Mouse (Mus musculus) hindbrain, postnatal 0 days (tissue): ENCODE data around the gene Izumo2. TPM values are rescaled to one million over a fixed set of nuclear protein-coding genes. Genes with fewer than 3 reads are reported as not detected.

Experiments used
- ATAC-seq: fragments of 200-750 bp; cut with Nextera tagmentation; 2 replicates; pipeline ENCODE4 v1.8.0; 2017; ENCODE audit warnings: mild to moderate bottlenecking, moderate TSS enrichment, moderate library complexity
- DNase-seq: peaks from one replicate; pipeline ENCODE4 v3.0.0-alpha.2; 2015; ENCODE audit warnings: low spot score
- H3K27ac ChIP-seq: fragments of 300-500 bp; sonication (generic); 2 replicates; pipeline ENCODE4 v1.5.1; 2014; ENCODE audit warnings: mild to moderate bottlenecking
- H3K27me3 ChIP-seq: fragments of 300-500 bp; sonication (generic); 2 replicates; pipeline ENCODE4 v1.6.1; 2014; ENCODE audit warnings: low read length, mixed read lengths; ENCODE audit not compliant: insufficient read depth
- H3K36me3 ChIP-seq: fragments of 300-500 bp; sonication (generic); 2 replicates; pipeline ENCODE4 v1.6.1; 2014; ENCODE audit warnings: low read length, mixed read lengths; ENCODE audit not compliant: insufficient read depth
- H3K4me1 ChIP-seq: fragments of 300-500 bp; sonication (generic); 2 replicates; pipeline ENCODE4 v1.6.1; 2014; ENCODE audit warnings: antibody characterized with exemption, low read length, mixed read lengths; ENCODE audit not compliant: insufficient read depth
- H3K4me2 ChIP-seq: fragments of 300-500 bp; sonication (generic); 2 replicates; pipeline ENCODE4 v1.6.1; 2014; ENCODE audit warnings: low read depth, mild to moderate bottlenecking, low read length, moderate library complexity, mixed read lengths
- H3K4me3 ChIP-seq: fragments of 300-500 bp; sonication (generic); 2 replicates; pipeline ENCODE4 v1.5.1; 2014; ENCODE audit warnings: low read length
- H3K9ac ChIP-seq: fragments of 300-500 bp; sonication (generic); replicated peaks from 2 replicates; pipeline ENCODE4 v1.6.1; 2014; ENCODE audit warnings: mild to moderate bottlenecking, low read length, moderate library complexity, mixed read lengths
- H3K9me3 ChIP-seq: fragments of 300-500 bp; sonication (generic); 2 replicates; pipeline ENCODE4 v1.6.1; 2016; ENCODE audit warnings: low read length, mixed read lengths
- CTCF ChIP-seq: IDR thresholded peaks from 2 replicates; pipeline ENCODE4 v1.5.1; 2016; ENCODE audit warnings: antibody characterized with exemption, control low read depth, low read depth
- WGBS: fragments of 180-500 bp; shearing (Covaris S2); extraction: QIAGEN DNeasy Blood & Tissue Kit; methylation state at CpG from one replicate; pipeline ENCODE4 v1.1.7; 2014; 5-methylcytosine and 5-hydroxymethylcytosine counted together
- polyA plus RNA-seq: library from polyadenylated mRNA; unstranded; fragments of >200 nt; fragmentation: Nextera tagmentation; extraction: Ambion mirVana; gene quantifications from 2 replicates; pipeline ENCODE4 v1.2.1, GENCODE M21; 2015
- total RNA-seq: library from RNA; depleted of rRNA; stranded (reverse); fragments of >200 nt; gene quantifications from 2 replicates; pipeline ENCODE4 v1.2.3, GENCODE M21; 2014

The Izumo2 gene
- total and polyA plus RNA-seq, 2 experiments from 2014 or later, result not detected

DNA sequence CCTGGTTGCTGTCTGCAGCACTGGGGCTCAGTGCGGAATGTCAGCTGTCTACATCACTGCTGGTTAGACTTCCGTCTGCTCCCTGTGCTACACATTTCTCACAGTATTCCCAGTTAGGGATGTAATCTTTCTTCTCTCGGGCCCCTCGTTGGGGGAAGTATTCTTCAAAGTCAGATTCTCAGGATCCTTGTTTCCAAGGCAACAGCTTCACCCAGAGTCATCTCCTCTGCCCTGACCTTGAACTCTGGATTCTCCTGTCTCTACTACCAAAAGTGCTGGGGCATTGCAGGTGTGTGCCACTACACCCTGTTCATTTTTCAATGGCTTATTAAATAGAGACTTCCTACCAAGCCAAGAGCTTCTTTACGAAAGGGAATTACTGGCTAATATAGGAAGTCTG lies 18.6 kb downstream of the Izumo2 start:
- WGBS, result 62% methylated on average over 5 of the region's 5 CpGs
- Histone ChIP-seq H3K36me3 (no peaks in the 10 kb centered on the region), H3K9ac (no peak overlapping the region), H3K27me3 (no peaks in the 10 kb centered on the region), H3K4me3 (no peak overlapping the region), H3K9me3 (no peaks in the 10 kb centered on the region), H3K27ac (no peak overlapping the region), H3K4me1 (no peaks in the 10 kb centered on the region), H3K4me2 (no peak overlapping the region)
- no peak for TF ChIP-seq CTCF
- no peak for ATAC-seq
- no peak for DNase-seq

GRCm38 (mm10) chr7:44728082-44728975 lies 19.8 kb downstream of the Izumo2 start:
- 88% methylated on average over 11 of the region's 11 CpGs for WGBS
- no peak overlapping the region for H3K9ac ChIP-seq

DNA sequence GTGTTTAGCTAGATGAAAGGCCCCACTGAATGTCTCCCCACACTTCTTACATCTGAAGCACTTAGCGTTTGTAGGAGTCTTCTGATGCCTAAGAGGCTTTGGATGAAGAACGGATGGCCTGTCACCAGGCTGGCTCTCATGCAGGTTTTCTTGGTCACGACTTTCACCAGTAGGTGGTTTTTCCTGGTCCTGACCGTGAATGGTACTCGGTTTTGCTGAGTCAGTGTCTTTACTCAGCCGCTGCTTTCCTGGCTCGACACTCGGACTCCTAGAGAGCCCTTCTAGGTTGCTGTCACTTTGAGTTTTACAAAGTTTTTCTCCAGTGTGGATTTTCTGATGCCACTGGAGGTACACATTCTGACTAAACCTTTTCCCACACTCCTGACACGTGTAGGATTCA lies 25.2 kb downstream of the Izumo2 start:
- Histone ChIP-seq H3K36me3 (no peaks in the 10 kb centered on the region; the same call in 1 of the 2 replicates), H3K9ac (no peak overlapping the region), H3K4me2 (no peak overlapping the region), H3K4me1 (no peaks in the 10 kb centered on the region), H3K9me3 (no peaks in the 10 kb centered on the region), H3K4me3 (no peak overlapping the region), H3K27ac (no peak overlapping the region), H3K27me3 (no peaks in the 10 kb centered on the region)
- ATAC-seq (no peak), DNase-seq (no peak)
- 85% methylated on average over 9 of the region's 9 CpGs for WGBS
- TF ChIP-seq CTCF, result no peak

More at GRCm38 (mm10) chr7:44728082-44728975, 19.8 kb downstream of the Izumo2 start:
- Histone ChIP-seq H3K36me3 (no peaks in the 10 kb centered on the region), H3K4me1 (no peaks in the 10 kb centered on the region), H3K27me3 (no peaks in the 10 kb centered on the region), H3K4me2 (no peak overlapping the region), H3K27ac (no peak overlapping the region), H3K9me3 (no peaks in the 10 kb centered on the region), H3K4me3 (no peak overlapping the region)
- ATAC-seq (no peak), DNase-seq (no peak)
- TF ChIP-seq CTCF, result no peak

DNA sequence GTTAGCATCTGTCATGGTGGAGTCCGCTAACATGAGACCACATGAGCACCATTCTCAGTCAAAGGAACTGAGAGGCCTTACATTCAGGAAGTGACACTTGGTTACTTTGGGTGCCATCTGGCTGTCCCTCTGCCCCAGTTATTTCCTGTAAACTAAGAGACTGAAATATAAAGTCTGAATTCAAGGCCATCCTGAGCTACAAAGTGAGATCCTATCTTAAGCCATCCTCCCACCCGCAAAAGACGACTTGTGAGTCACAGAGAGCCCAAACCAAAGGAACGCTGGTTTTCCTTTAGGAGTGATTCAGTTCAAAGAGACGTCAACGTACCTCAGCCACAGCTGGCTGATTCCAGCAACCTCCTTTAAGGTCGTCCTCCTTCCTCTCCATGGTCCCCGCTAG lies 32.8 kb downstream of the Izumo2 start:
- Histone ChIP-seq H3K36me3 (no peaks in the 10 kb centered on the region; the same call in 1 of the 2 replicates), H3K4me3 (no peak overlapping the region), H3K27me3 (no peaks in the 10 kb centered on the region), H3K27ac (no peak overlapping the region), H3K9me3 (no peaks in the 10 kb centered on the region), H3K9ac (no peak overlapping the region), H3K4me2 (no peak overlapping the region), H3K4me1 (no peaks in the 10 kb centered on the region)
- WGBS, result 86% methylated on average over 8 of the region's 8 CpGs
- TF ChIP-seq CTCF, result no peak
- DNase-seq (no peak), ATAC-seq (no peak)

DNA sequence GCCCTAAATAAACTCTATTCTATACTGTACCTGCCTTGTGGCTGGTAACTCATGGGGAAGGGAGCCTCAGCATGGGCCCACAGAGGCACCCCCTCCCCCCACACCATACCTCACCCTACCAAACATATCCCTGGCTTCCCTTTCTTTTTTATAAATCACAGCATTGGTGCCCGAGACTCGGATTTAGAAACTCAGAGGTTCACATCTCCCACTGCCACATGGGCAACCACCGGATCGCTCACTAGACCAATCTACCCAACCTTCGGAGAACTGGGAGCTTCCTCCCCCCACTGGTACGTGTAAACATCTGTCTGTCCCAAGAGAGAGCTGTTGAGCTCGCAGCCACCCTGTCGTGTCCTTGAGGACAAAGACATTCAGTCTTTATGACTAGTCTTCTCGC lies 35.7 kb downstream of the Izumo2 start:
- ATAC-seq (no peak), DNase-seq (no peak)
- peak overlapping the region; percentile 38 for H3K4me3 ChIP-seq
- peak overlapping the region; percentile 49 for H3K9ac ChIP-seq
- no peaks in the 10 kb centered on the region for H3K9me3 ChIP-seq
- TF ChIP-seq CTCF, result no peak
- H3K36me3 ChIP-seq, result no peaks in the 10 kb centered on the region
- H3K4me1 ChIP-seq, result peaks cover 10% of the 10 kb centered on the region
- peak overlapping the region; percentile 77 for H3K4me2 ChIP-seq
- peak overlapping the region; percentile 68; the same call in 1 of the 2 replicates for H3K27ac ChIP-seq
- 34% methylated on average over 9 of the region's 9 CpGs for WGBS
- H3K27me3 ChIP-seq, result no peaks in the 10 kb centered on the region

GRCm38 (mm10) chr7:44745076-44745475 lies 36.5 kb downstream of the Izumo2 start:
- peaks cover 10% of the 10 kb centered on the region for H3K4me1 ChIP-seq

DNA sequence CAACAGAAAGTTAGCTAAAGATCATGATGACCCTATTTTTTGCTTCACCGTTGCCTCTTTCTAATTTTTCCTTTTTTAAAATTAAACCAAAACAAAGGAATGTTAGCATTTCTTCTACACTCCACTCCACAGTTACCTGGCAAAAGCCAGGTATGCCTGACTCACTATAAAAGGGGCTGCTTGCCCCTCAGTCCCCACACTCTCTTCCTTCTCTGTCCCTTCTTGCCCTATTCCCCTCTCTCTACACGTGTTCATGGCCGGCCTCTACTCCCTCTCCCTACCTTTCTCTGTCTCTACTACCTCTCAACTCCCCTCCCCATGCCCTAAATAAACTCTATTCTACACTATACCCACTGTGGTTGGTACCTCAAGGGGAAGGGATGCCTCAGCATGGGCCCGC lies 38.6 kb downstream of the Izumo2 start:
- no peak overlapping the region for H3K9ac ChIP-seq
- no peak overlapping the region for H3K27ac ChIP-seq
- no peaks in the 10 kb centered on the region for H3K36me3 ChIP-seq
- ATAC-seq (no peak), DNase-seq (no peak)
- no peaks in the 10 kb centered on the region for H3K27me3 ChIP-seq
- whole genome bisulfite sequencing, result 74% methylated on average over 4 of the region's 4 CpGs
- no peak for TF ChIP-seq CTCF
- H3K4me3 ChIP-seq, result no peak overlapping the region
- H3K4me2 ChIP-seq, result no peak overlapping the region
- H3K4me1 ChIP-seq, result peaks cover 10% of the 10 kb centered on the region
- no peaks in the 10 kb centered on the region for H3K9me3 ChIP-seq

More at GRCm38 (mm10) chr7:44745076-44745475, 36.5 kb downstream of the Izumo2 start:
- no peaks in the 10 kb centered on the region for H3K36me3 ChIP-seq
- peak overlapping the region; percentile 68 for H3K27ac ChIP-seq
- H3K27me3 ChIP-seq, result no peaks in the 10 kb centered on the region
- no peaks in the 10 kb centered on the region for H3K9me3 ChIP-seq
- peak overlapping the region; percentile 49 for H3K9ac ChIP-seq
- peak overlapping the region; percentile 38 for H3K4me3 ChIP-seq
- ATAC-seq (peak; percentile 81), DNase-seq (peak; percentile 93)
- WGBS, result under 1% methylated on average over 18 of the region's 18 CpGs
- TF ChIP-seq CTCF, result peak; percentile 88
- H3K4me2 ChIP-seq, result peak overlapping the region; percentile 77
